Comparison of ENCODE assay signal across 11 mouse cellular contexts in the genomic region with DNA sequence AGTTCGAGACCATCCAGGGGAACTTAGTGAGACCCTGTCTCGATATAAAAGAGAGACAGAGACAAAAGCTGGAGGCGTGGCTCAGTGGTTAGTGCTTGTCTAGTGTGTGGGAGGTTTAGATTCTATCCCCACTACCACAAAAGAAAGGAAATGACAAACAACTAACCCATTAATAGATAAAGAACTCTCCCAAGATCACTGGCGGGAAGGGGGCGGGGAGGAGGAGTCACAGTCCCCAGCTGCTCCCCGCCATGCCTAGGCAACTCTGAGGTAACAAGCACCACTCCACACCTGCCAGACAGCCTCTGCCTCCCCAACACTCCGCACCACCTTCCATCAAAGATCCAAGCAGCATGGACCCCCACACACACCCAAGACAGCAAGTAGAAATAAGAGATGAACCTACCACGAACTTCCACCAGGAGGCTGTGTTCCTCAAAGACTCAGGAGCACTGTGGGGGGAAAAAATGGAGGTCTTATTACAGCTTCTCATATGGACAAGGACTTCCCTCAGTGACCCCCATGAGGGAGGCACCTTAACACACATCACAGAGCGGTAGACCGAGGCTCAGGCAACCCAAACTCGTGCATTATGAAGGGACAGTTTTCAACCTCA. TPM values are rescaled to one million over a fixed set of nuclear protein-coding genes. Genes with fewer than 3 reads are reported as not detected.
DNase-seq lines count a peak whose midpoint lies in the region; ATAC-seq lines count a peak whose summit lies in the region.
"Had no signal": no experiment of that assay in that cellular context is flagged by ENCODE, and none has a peak within 500 bp of the region (broad histone marks: within the 10 kb centered on the region; RNA-seq: fewer than 3 reads in every experiment).

No protein-coding gene starts in this region.

- no peak for DNase-seq in heart, adult 8-10 months (ENCODE audit: low spot score)
- no peak for DNase-seq in embryo, embryonic 11 days
- no peak for DNase-seq in layer of hippocampus, postnatal 10 days (ENCODE audit: low spot score in 2 of 2)
- DNase-seq: B cell, adult 2 months; lung, adult 18-20 months; right cerebral cortex, postnatal 14 days had no signal

- no peak for ATAC-seq in heart, embryonic 12.5 days (ENCODE audit: insufficient number of reproducible peaks, low FRiP score)
- peak; percentile 44 for ATAC-seq in CD4-positive, CD25-positive, alpha-beta regulatory T cell, adult 4 months
- no peak for ATAC-seq in forebrain, embryonic 13.5 days
- peak; percentile 17 for ATAC-seq in megakaryocyte progenitor cell, adult 5-6 weeks (replicated peaks; ENCODE audit: poor library complexity)
- no peak for ATAC-seq in erythroid progenitor cell, adult 5-6 weeks (replicated peaks; ENCODE audit: low FRiP score, poor library complexity, severe bottlenecking)

- peaks cover 93% of the 10 kb centered on the region for H3K4me1 ChIP-seq in heart, embryonic 12.5 days (replicated peaks)
- H3K4me1 ChIP-seq in forebrain, embryonic 13.5 days: peaks cover 100% of the 10 kb centered on the region

- no peaks in the 10 kb centered on the region for H3K9me3 ChIP-seq in heart, embryonic 12.5 days (replicated peaks)
- no peaks in the 10 kb centered on the region for H3K9me3 ChIP-seq in forebrain, embryonic 13.5 days (replicated peaks)

- H3K36me3 ChIP-seq in heart, embryonic 12.5 days: no peaks in the 10 kb centered on the region
- H3K36me3 ChIP-seq in forebrain, embryonic 13.5 days (ENCODE audit: poor library complexity, severe bottlenecking): no peaks in the 10 kb centered on the region

- no peak overlapping the region for H3K4me3 ChIP-seq in heart, embryonic 12.5 days
- H3K4me3 ChIP-seq in forebrain, embryonic 13.5 days: no peak overlapping the region

- peak overlapping the region; percentile 83; the same call in 1 of the 2 replicates for H3K27ac ChIP-seq in heart, embryonic 12.5 days (ENCODE audit: poor library complexity, severe bottlenecking)
- H3K27ac ChIP-seq in forebrain, embryonic 13.5 days: peak overlapping the region; percentile 98

- no peak overlapping the region for H3K9ac ChIP-seq in heart, embryonic 12.5 days
- no peak overlapping the region for H3K9ac ChIP-seq in forebrain, embryonic 13.5 days

- 83% methylated on average over 11 of the region's 11 CpGs for WGBS in heart, embryonic 12.5 days
- 70% methylated on average over 11 of the region's 11 CpGs for WGBS in forebrain, embryonic 13.5 days

- no peak overlapping the region for H3K4me2 ChIP-seq in heart, embryonic 12.5 days
- H3K4me2 ChIP-seq in forebrain, embryonic 13.5 days: no peak overlapping the region

- H3K27me3 ChIP-seq in heart, embryonic 12.5 days (replicated peaks): no peaks in the 10 kb centered on the region
- H3K27me3 ChIP-seq in forebrain, embryonic 13.5 days: no peaks in the 10 kb centered on the region

RNA-seq across cellular contexts. Expression of a gene that starts 25.7 kb away (rescaled TPM):
- polyA plus RNA-seq in heart, embryonic 12.5 days (2016; fragmentation: Nextera tagmentation; extraction: Ambion mirVana): 17.0 and 18.6 TPM in 2 replicates
- 10 to 100 TPM; 81.6 to 92.4 (median 84.5) TPM for total RNA-seq in heart, adult 8-10 months (2022)
- polyA plus RNA-seq in CD4-positive, CD25-positive, alpha-beta regulatory T cell, adult 4 months (2017; shearing (Covaris generic)): 1 to 10 TPM; 4.0 to 6.1 TPM
- 25.6 and 27.3 TPM in 2 replicates for polyA plus RNA-seq in forebrain, embryonic 13.5 days (2015; fragmentation: Nextera tagmentation; extraction: Ambion mirVana)
- 50.1 and 57.3 TPM in 2 replicates for total RNA-seq in megakaryocyte progenitor cell, adult 5-6 weeks (2015)
- total RNA-seq in megakaryocyte progenitor cell, adult 5-6 weeks (2017): 8.4 and 10.9 TPM in 2 replicates
- 100 to 1,000 TPM; 171 to 187 TPM for total RNA-seq in layer of hippocampus, postnatal 10 days (2021)
- 10.5 and 37.3 TPM in 2 replicates for total RNA-seq in erythroid progenitor cell, adult 5-6 weeks (2015; ENCODE audit: low replicate concordance)
- 0.91 and 2.6 TPM in 2 replicates for total RNA-seq in erythroid progenitor cell, adult 5-6 weeks (2017; ENCODE audit: low replicate concordance)

Comparison
In these comparisons a context has a peak if more than half of its experiments do, and no peak if none do; other contexts are left out.
1. ATAC-seq: peak in CD4-positive, CD25-positive, alpha-beta regulatory T cell, adult 4 months (single experiment) and megakaryocyte progenitor cell, adult 5-6 weeks (single experiment); none in heart, embryonic 12.5 days (single experiment), forebrain, embryonic 13.5 days (single experiment) and erythroid progenitor cell, adult 5-6 weeks (single experiment).